Mouse (Mus musculus): ENCODE measurements at regions not wholly inside any gene's neighbourhood (a gene's known extent, or its start where the extent isn't known, plus 50 kb on each side); places are given as distances from the start of the nearest gene placed in this dataset.

- TF ChIP-seq CTCF (IDR thresholded peaks at IDR 0.05): no peak
- TF ChIP-seq EP300 (IDR thresholded peaks at IDR 0.05): no peak
Measured at GRCm38 (mm10) chr7:88206914-88207710, 70.8 kb upstream of the Ctsc start.
